Mouse (Mus musculus) v-Abl transformed pro-B cells (cell line): Measurements from ENCODE around the gene Vmn1r193.
"Not testable (repeated sequence)": the region's sequence is repeated elsewhere in the genome, so short reads cannot be mapped to it uniquely, and the experiment has no call there.

ENCODE experiments used
- in situ Hi-C, 2 experiments: fragments of 400-800 bp; cut with MboI; formaldehyde crosslinking; loops; one replicate each; pipeline ENCODE4 v1.15.1; 2025; ENCODE audit not compliant: unreplicated experiment in 2 of 2

Vmn1r193 gene

DNA sequence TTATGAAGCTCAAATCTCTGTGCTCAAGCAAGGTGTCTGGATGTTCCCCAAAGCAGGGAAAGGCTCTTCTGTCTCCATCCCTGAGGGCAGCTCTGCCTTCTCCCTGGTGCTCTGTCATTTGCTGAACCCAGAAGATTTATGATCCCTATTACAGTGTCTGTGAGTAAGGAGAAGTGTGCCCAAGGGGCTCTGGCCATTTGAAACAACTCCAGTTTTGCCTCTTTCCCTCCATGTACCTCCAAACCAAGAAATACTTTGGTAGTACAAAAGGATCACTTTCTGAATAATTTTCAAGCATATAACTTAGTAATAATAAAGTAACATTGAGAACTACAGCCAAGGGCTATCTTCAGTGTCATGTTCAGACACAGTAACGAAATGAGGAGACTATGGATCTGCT is at the start of gene Vmn1r193:
Gene Vmn1r193, minus strand, starts transcription at position 101 of the 400 bp plus-strand sequence.
- in situ Hi-C loops: not testable (repeated sequence)

DNA sequence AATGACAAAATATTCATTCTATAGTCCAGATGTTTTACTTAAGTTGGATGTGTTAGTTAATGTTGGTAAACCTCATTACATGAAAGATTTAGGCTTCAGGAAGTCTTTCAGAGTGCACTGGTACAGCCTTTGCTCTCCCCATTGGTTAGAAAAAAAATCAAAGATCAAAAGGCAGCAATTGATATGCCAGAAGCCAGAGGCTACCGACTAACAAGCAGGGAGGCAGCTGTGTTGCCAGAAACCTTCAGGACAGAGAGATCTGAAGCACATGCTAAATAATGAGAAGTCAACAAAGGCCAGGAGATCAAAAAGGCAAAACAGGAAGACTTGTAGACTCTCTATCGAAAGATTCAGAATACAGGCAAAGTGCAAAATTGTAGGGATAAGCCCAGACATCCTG is 48.8 kb upstream of the Vmn1r193 start:
- in situ Hi-C loops: no loop called here

DNA sequence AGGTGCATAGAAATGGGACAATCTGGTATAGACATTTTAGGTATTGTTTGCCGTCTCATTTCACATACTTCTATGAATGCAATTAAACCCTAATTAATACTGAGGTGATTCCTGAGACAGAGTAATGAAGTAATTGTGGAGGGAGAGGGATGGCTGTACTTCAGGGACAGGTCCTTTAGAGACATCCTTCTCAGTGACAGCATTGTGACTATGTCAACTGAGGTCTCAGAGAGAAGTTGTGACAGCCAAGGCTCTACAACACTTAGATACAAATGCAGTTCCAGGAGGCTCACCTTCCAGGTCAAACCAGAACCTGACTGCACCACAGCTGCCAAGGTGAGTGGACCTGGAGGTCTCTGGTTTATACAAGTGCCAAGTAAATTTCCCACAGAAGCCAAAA is 47.3 kb upstream of the Vmn1r193 start, which contains the start of gene Vmn1r195:
Gene Vmn1r195, plus strand, starts transcription at position 301 of the 400 bp plus-strand sequence.
- in situ Hi-C loops: not testable (repeated sequence)

DNA sequence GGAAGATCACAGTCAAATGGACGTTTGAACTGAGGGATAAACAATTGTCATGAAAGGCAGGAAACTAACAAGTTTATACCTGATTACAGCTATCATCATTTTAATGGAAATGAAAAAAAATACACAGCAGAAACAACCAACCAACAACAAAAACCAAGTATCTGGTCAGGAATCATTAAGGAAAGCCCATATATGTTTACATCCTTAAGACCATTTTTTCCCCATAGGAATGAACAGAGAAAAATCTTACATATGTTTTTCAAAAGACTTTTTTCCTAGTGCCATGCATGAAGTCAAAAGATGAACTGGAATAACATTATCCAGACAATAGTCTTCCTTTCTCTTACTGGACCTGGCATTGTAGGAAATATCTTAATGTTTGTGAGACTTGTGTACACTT is 21.0 kb upstream of the Vmn1r193 start, which contains the start of gene Vmn1r194:
Gene Vmn1r194, plus strand, starts transcription at position 301 of the 400 bp plus-strand sequence.
- in situ Hi-C loops: no loop called here

DNA sequence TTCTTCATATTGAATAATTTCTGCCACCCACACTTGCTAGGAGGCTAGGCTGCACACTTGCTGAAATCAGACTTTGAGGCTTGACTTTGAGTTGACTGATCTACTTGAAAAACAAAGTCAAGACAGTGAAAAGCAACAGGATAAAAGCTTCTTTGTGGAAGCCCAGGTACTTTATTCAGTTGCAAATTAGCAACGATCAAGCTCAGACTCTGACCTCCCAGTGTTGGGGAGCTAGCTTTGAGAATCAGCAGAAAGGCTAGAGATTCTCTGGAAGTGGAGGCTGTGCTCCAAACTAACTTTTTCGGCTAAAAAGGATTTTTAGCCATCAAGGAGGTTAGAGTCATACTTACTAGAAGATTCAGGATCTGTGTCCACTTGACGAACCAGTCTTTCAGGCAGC is 30.2 kb downstream of the Vmn1r193 start:
- in situ Hi-C loops: not testable (repeated sequence)

DNA sequence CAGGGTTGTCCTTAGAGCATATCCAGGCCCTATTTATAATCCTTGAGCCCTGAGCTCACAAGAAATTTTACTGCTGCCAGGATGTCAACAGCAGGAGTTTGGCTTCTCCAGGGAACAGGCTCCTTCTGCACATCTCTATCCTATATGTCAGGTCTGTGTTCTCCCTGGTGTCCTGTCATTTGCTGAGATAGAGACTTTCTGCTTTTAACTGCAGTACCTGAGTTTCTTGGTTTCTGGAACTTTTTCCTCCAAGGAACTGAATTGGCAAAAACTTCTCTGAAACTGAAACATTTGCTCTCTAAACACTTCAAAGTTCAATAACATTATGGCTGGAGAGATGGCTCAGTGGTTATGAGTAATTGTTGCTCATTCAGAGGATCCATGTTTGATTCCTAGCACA is 31.9 kb downstream of the Vmn1r193 start, which contains the start of gene Vmn1r192:
Gene Vmn1r192, minus strand, starts transcription at position 101 of the 400 bp plus-strand sequence.
- in situ Hi-C loops: no loop called here

DNA sequence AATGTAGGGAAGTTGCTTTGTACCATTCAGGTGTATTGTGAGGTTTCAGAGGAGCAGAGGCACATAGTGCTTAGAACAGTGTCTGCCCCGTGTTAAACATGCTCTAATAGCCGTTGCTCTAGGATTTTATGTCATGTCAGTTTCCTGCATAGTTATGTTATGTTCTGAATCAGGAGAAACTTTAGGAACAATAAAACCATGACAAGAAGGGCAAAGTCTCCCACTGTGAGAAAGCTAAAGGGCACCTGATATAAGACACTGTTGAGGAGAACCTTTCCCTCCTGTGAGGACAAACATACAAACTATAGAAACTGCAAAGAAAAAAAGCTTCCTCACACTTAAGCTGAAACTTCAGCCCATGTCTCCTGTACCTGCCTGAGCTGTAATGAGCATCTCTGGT is 32.6 kb downstream of the Vmn1r193 start:
- in situ Hi-C loops: no loop called here

DNA sequence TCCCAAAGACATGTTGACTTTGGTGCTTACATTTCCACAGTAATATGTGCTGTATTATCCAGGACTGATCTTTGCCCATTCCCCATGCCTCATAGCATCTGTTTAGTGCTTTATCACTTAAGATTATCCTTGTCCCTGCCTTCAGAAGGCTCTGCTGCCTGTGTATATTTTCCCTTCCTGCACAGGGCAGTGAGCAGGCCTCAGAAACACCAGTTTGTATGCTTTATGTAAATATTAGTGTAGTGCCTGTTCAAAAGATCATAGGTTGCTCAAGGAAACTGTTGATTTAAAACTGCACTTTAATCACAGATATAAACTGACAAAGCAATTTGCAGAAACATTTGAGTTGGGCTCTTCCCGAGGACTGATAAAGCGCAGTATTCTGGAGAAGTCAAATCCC is 33.6 kb downstream of the Vmn1r193 start:
- in situ Hi-C loops: no loop called here

DNA sequence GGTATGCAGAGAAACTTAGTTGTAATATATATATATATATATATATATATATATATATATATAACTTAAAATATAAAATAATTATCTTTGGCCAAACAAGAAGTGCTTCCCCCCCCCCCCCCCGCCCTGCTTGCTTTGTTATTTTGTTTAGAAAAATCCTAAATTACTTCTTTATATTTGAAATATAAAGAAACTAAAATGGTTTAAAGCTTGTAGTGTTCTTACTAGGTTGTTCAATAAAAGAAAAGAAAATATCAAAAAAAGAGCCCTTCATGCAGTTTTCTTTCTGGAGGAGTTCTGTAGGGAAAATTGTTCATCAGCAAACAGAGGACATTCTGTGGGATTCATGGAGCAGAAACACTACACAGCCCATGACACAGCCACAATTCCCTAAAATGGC is 39.1 kb downstream of the Vmn1r193 start, which contains the start of gene Vmn1r191:
Gene Vmn1r191, minus strand, starts transcription at position 101 of the 400 bp plus-strand sequence.
- in situ Hi-C loops: no loop called here

DNA sequence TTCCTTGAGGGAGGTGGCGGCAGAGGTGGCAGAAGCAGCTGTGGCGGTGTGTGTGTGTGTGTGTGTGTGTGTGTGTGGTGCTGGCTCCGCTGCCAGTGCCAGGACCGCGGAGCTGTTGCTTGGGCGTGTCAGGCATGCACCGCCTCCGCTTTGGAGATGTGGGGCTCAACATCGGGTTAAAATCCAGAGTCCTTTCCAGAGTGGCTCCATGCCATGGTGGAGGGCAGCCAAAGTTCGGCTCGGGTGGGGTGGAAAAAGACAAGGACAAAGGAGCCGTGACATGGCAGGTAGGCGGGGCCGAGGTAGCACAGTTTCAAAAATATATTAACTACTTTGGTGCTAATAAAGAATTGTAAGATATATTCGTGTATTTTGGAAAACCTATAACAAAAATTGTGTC is 54.5 kb downstream of the Vmn1r193 start:
- in situ Hi-C loops: no loop called here
